Mouse (Mus musculus) neural tube, embryonic 15.5 days (tissue): ENCODE measurements at regions not wholly inside any gene's neighbourhood (a gene's known extent, or its start where the extent isn't known, plus 50 kb on each side); places are given as distances from the start of the nearest gene placed in this dataset.

Experiments
- ATAC-seq: fragments of 200-750 bp; cut with Nextera tagmentation; 2 replicates; pipeline ENCODE4 v1.8.0; 2017; ENCODE audit warnings: mild to moderate bottlenecking, moderate TSS enrichment, moderate library complexity; ENCODE audit not compliant: low FRiP score
- H3K27ac ChIP-seq: fragments of 300-500 bp; sonication (generic); replicated peaks from 2 replicates; pipeline ENCODE4 v1.5.1; 2015; ENCODE audit warnings: mild to moderate bottlenecking, inconsistent platforms
- H3K27me3 ChIP-seq: fragments of 300-500 bp; sonication (generic); replicated peaks from 2 replicates; pipeline ENCODE4 v1.6.1; 2015; ENCODE audit warnings: inconsistent platforms
- H3K36me3 ChIP-seq: fragments of 300-500 bp; sonication (generic); 2 replicates; pipeline ENCODE4 v1.6.1; 2015; ENCODE audit warnings: inconsistent platforms
- H3K4me1 ChIP-seq: fragments of 300-500 bp; sonication (generic); 2 replicates; pipeline ENCODE4 v1.6.1; 2015; ENCODE audit warnings: inconsistent platforms
- H3K4me2 ChIP-seq: fragments of 300-500 bp; sonication (generic); 2 replicates; pipeline ENCODE4 v1.6.1; 2015; ENCODE audit warnings: inconsistent platforms, mild to moderate bottlenecking, moderate library complexity
- H3K4me3 ChIP-seq: fragments of 300-500 bp; sonication (generic); replicated peaks from 2 replicates; pipeline ENCODE4 v1.5.1; 2015; ENCODE audit warnings: mild to moderate bottlenecking, inconsistent platforms
- H3K9ac ChIP-seq: fragments of 300-500 bp; sonication (generic); replicated peaks from 2 replicates; pipeline ENCODE4 v1.6.1; 2015; ENCODE audit warnings: mild to moderate bottlenecking, inconsistent platforms
- H3K9me3 ChIP-seq: fragments of 300-500 bp; sonication (generic); replicated peaks from 2 replicates; pipeline ENCODE4 v1.6.1; 2016; ENCODE audit warnings: inconsistent platforms
- WGBS: fragments of 180-500 bp; shearing (Covaris S2); methylation state at CpG from one replicate; pipeline ENCODE4 v1.1.7; 2015; ENCODE audit warnings: mixed read lengths; 5-methylcytosine and 5-hydroxymethylcytosine counted together

DNA sequence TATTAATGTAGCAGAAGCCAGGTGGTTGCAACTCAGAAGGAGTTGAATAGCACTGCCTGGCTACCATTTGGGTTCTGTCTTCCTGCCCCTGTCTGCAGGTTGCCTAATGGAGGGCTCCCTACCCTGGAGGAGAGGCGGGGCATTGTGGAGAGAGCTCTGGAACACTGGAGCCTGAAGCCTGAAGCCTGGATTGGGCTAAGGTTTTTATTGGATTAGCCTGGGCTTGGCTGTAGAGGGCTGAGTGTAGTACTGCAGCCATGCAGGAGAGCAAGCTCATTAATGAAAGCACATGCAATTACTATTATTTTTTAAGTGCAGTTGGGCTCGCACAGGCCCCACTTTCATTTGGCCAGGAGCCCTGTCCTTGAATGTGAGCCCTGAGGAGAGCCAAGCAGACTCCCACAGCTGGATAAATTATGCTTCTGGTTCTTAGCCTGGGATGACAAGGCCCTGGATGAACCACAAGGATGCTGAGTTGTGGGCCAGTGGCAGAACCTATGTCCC lies 145.1 kb downstream of the Abhd5 start:
- WGBS, result 76% methylated on average over 2 of the region's 2 CpGs
- Histone ChIP-seq H3K4me2 (no peak overlapping the region), H3K27ac (no peak overlapping the region), H3K27me3 (no peaks in the 10 kb centered on the region), H3K36me3 (no peaks in the 10 kb centered on the region), H3K9me3 (no peaks in the 10 kb centered on the region), H3K9ac (no peak overlapping the region), H3K4me1 (0 out of 2 replicates have a peak, but pooled peaks cover under 1% of the 10 kb centered on the region), H3K4me3 (no peak overlapping the region)
- ATAC-seq, result no peak

DNA sequence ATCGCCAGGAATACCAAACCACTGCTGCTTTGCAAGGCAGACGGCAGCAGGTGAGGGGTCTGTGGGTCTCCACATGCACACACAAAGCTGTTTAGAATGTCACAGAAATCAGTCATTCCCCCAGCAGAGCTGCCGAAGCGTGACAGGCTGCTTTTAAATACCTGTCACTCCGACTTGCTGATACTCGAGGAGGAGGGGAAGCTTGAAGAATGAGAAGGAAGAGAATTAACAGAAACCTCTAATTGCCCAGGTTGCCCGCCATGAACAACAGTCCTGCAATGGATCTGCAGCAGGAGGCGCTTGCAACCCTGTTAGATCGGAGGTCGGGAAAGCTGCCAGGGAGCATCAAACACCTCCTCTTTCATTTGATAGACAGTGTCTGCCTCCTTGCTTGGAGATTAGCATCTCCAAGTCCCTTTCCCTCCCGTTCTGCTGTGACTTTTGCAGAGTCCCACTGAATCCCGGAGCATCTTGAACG lies 150.5 kb downstream of the Abhd5 start:
- Histone ChIP-seq H3K27ac (no peak overlapping the region), H3K4me3 (no peak overlapping the region), H3K9ac (no peak overlapping the region), H3K9me3 (no peaks in the 10 kb centered on the region), H3K4me1 (peaks cover 7% of the 10 kb centered on the region; the same call in 1 of the 2 replicates), H3K36me3 (no peaks in the 10 kb centered on the region), H3K27me3 (no peaks in the 10 kb centered on the region), H3K4me2 (no peak overlapping the region)
- ATAC-seq, result no peak
- WGBS, result 51% methylated on average over 13 of the region's 13 CpGs

DNA sequence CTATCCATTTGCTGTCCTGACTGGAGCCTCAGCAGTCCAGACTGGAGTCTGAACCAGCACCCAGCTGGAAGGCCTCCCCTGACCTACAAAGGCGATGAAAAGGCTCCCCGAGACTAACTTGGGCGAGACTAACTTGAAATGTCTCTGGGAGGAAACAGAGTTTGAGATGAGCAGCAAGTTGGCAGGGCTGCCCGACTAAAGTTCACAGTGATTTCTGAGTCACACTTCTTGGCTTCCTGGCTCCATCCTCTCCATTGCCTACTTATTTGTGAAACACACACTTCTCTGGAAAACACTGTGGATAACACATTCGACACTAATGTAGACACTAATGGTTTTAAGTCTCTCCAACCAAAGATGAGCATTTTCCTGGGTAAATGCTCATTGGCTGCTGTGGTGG lies 170.2 kb downstream of the Abhd5 start:
- Histone ChIP-seq H3K27ac (no peak overlapping the region), H3K27me3 (no peaks in the 10 kb centered on the region), H3K4me2 (no peak overlapping the region), H3K4me1 (peaks cover 3% of the 10 kb centered on the region; the same call in 1 of the 2 replicates), H3K36me3 (no peaks in the 10 kb centered on the region), H3K9me3 (no peaks in the 10 kb centered on the region), H3K4me3 (no peak overlapping the region), H3K9ac (no peak overlapping the region)
- WGBS, result 78% methylated on average over 5 of the region's 5 CpGs
- ATAC-seq, result no peak

DNA sequence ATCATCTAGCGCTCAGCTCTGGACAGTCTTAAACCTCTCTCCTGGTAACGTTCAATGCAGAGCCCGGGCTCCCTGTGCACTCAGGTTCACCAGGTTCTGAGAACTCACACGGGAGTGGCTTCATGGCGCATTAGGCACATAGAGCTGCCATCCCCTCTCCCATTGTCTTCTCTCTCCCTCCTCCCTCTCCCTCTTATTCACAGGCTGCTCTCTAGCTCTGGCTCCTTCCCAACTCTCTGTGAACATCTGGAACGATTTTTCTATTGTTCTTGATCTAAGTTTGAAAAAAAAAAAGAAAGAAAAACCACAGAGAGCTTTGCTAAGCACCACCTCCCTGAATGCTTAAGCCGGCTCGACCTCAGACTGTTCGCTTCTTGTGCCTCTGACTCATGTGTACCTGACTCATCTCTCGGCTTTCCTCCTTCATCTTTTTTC lies 174.2 kb downstream of the Abhd5 start:
- no peak for ATAC-seq
- H3K27me3 ChIP-seq, result no peaks in the 10 kb centered on the region
- no peaks in the 10 kb centered on the region for H3K36me3 ChIP-seq

DNA sequence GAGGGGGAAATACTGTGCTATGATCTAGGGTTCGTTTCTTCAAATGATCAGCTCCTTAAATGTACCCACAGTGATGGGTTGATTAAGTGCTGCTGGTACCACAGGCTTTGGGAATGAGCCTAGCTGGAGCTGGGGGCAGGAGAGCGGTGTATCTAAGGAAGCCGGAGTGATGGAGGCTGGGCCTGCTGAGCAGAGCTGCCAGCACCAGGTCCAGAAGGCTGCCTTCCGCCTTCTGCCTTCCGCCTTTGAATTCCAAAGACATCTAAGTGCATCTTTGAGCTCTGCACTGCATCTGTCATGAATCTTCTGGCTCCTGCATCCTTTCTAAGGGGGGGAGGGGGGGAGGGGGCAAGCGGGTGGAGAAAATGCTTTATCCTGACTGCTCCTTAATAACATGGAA lies 176.9 kb downstream of the Abhd5 start:
- Histone ChIP-seq H3K4me3 (no peak overlapping the region), H3K27ac (no peak overlapping the region), H3K4me2 (no peak overlapping the region), H3K36me3 (no peaks in the 10 kb centered on the region), H3K27me3 (peaks cover 4% of the 10 kb centered on the region; the same call in 1 of the 2 replicates), H3K4me1 (peaks cover 3% of the 10 kb centered on the region; the same call in 1 of the 2 replicates), H3K9ac (no peak overlapping the region), H3K9me3 (no peaks in the 10 kb centered on the region)
- WGBS, result 72% methylated on average over 6 of the region's 6 CpGs
- no peak for ATAC-seq

More for the DNA sequence above, 174.2 kb downstream of the Abhd5 start:
- Histone ChIP-seq H3K4me3 (no peak overlapping the region), H3K4me2 (no peak overlapping the region), H3K9ac (no peak overlapping the region), H3K9me3 (no peaks in the 10 kb centered on the region), H3K27ac (no peak overlapping the region), H3K4me1 (peaks cover 3% of the 10 kb centered on the region; the same call in 1 of the 2 replicates)
- WGBS, result 21% methylated on average over 10 of the region's 10 CpGs

DNA sequence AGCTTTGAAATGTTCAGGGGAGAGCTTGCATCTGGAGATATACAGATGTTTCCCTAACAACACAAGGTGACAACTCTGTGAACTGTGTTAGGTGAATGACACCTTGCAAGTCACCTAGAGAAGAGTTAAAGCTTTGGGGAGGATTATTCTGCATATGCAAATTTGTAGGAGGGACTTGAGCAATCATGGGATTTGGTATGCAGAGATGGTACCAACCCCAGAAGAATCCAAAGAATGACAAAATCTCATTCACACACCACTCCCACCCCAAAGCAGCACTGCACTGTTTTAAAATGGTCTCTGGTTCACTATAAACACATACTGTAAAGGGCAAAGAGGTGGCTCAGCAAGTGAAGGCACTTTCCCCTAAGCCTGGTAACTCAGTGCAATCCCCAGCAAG lies 178.3 kb downstream of the Abhd5 start:
- Histone ChIP-seq H3K4me3 (no peak overlapping the region), H3K27me3 (peaks cover 4% of the 10 kb centered on the region; the same call in 1 of the 2 replicates), H3K36me3 (no peaks in the 10 kb centered on the region), H3K27ac (no peak overlapping the region), H3K4me2 (no peak overlapping the region), H3K9me3 (no peaks in the 10 kb centered on the region), H3K4me1 (peaks cover 11% of the 10 kb centered on the region), H3K9ac (no peak overlapping the region)
- no peak for ATAC-seq

DNA sequence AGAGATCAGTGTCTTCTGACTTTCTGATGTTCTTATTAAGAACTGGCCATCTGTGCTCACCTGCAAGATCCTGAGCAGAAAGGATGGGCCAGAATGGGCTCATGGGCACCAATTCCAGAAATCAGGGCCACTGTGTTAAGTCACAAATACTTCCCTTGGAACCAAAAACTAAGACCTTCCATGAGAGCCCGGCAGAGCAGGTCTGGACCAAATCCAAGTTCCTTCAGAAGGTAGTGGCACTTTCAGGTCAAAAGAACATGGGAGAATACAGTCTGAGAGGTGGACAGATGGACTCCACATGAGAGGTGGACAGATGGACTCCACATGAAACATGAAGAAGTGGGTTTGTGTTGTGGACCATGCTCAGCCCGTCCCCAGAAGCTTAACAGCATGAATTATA lies 180.4 kb downstream of the Abhd5 start:
- no peak for ATAC-seq
- no peak overlapping the region for H3K4me2 ChIP-seq
- no peaks in the 10 kb centered on the region for H3K36me3 ChIP-seq
- 91% methylated on average over 2 of the region's 2 CpGs for WGBS
- no peak overlapping the region for H3K27ac ChIP-seq
- peaks cover 11% of the 10 kb centered on the region for H3K4me1 ChIP-seq
- H3K9me3 ChIP-seq, result no peaks in the 10 kb centered on the region
- H3K9ac ChIP-seq, result no peak overlapping the region
- H3K27me3 ChIP-seq, result peaks cover 4% of the 10 kb centered on the region; the same call in 1 of the 2 replicates
- no peak overlapping the region for H3K4me3 ChIP-seq

DNA sequence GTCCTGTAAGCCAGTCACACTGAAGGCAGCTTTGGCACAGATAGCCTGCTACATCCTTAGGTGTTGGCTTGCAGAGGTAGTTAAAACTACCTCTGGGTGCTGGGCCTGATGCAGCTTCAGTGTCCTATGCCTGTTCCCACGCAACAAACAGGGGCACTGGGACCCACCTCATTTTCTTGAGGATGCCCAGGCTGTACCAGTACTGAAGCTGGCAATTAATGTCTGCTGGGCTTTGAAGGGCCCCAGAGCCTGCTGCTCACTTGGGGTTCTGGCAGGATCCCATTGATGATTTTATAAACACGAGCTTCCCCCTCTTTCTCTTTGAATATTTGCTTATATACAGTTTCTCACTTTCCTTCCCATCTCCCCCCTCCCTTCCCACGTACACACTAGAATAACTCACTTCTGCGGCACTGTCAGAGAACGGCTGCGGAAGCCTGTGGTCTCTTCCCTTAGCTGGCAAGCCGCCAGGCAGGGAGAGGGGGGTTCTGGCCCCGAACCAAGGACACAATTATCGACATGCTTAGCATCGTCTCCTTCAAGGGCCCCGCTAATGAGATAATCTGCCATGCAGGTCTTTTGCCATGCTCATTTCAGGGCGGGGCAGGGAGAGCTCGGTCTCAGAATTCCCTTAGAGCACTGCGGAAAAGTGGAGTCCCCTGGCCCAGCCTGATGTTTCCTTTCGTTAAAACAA lies 182.9 kb downstream of the Abhd5 start:
- Histone ChIP-seq H3K27me3 (peaks cover 4% of the 10 kb centered on the region; the same call in 1 of the 2 replicates), H3K36me3 (no peaks in the 10 kb centered on the region), H3K4me1 (peaks cover 11% of the 10 kb centered on the region), H3K4me2 (peak overlapping the region; percentile 26; the same call in 1 of the 2 replicates), H3K4me3 (no peak overlapping the region), H3K9me3 (no peaks in the 10 kb centered on the region), H3K27ac (no peak overlapping the region), H3K9ac (no peak overlapping the region; the same call in 1 of the 2 replicates)
- ATAC-seq, result peak; percentile 41; the same call in 1 of the 2 replicates
- 29% methylated on average over 15 of the region's 15 CpGs for WGBS

DNA sequence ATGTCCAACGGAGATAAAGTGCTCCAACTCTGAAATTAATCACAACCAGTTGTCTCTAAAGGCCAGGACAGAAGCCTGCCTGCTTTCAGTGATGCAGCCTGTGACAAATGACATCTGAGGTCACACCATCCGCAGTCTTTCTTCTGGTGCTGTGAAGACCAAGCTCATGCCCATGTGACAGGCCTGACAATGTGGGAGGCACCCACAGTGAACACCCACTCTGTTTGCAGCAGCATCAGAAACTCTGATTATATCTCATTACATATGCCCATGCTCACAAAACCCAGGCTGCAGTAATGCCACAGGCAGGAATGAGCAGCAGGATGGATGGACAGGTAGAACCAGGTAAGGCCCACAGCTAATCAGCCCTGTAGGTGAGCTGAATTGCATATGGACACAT lies 183.6 kb downstream of the Abhd5 start:
- H3K27ac ChIP-seq, result no peak overlapping the region

DNA sequence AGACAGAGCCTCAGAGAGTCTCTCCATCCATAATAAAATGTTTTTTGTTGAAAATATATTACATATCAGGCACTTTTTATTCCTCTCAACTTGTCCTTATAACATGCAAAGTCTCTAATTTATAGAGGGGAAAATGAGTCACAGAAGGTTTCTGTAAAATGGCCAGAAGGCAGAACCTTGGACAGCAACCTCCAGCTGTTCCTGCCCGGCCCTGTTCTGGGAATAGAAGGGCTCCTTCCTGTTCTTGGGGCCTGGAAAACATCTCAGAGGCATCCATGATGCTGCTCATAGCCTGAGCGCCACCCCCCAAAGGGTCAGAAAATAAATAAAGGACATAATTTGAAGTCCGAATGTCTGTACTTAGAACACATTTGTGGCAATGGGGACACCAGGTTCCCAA lies 188.7 kb downstream of the Abhd5 start:
- ATAC-seq, result no peak
- Histone ChIP-seq H3K9ac (no peak overlapping the region), H3K27ac (no peak overlapping the region), H3K4me3 (no peak overlapping the region), H3K27me3 (no peaks in the 10 kb centered on the region), H3K36me3 (no peaks in the 10 kb centered on the region), H3K4me2 (no peak overlapping the region), H3K4me1 (no peaks in the 10 kb centered on the region), H3K9me3 (no peaks in the 10 kb centered on the region)
- 55% methylated on average over 3 of the region's 3 CpGs for WGBS

More for the DNA sequence above, 183.6 kb downstream of the Abhd5 start:
- WGBS, result 54% methylated on average over 2 of the region's 2 CpGs
- Histone ChIP-seq H3K4me3 (no peak overlapping the region), H3K9me3 (no peaks in the 10 kb centered on the region), H3K9ac (no peak overlapping the region), H3K4me2 (no peak overlapping the region), H3K27me3 (peaks cover 4% of the 10 kb centered on the region; the same call in 1 of the 2 replicates), H3K36me3 (no peaks in the 10 kb centered on the region), H3K4me1 (peaks cover 11% of the 10 kb centered on the region)
- 0 out of 2 replicates have a peak, but pooled peaks have one; percentile 28 for ATAC-seq

DNA sequence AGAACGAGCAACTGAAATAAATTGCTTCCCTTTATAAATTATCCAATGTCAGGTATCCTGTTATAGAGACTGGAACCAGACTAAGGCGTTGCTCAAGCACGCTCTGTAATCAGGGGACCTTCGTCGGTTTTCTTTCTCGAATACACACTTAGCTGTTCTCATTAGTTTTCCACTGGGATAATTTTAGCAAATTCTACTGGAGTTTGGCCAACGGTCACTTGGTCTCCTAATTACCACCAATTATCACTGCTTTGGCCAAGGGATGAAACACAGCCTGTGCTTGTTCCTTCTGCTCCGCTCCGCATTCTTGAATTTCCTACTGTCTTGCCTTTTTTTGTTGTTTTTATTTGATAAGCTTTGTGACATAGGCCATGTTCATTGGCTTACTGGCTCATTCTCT lies 191.1 kb upstream of the Topaz1 start:
- H3K27ac ChIP-seq, result no peak overlapping the region
- no peak overlapping the region for H3K4me2 ChIP-seq
- H3K36me3 ChIP-seq, result no peaks in the 10 kb centered on the region
- 84% methylated on average over 9 of the region's 9 CpGs for WGBS
- no peak overlapping the region for H3K4me3 ChIP-seq
- H3K9me3 ChIP-seq, result no peaks in the 10 kb centered on the region
- no peaks in the 10 kb centered on the region for H3K27me3 ChIP-seq
- no peak overlapping the region for H3K9ac ChIP-seq
- no peaks in the 10 kb centered on the region for H3K4me1 ChIP-seq
- ATAC-seq, result no peak

DNA sequence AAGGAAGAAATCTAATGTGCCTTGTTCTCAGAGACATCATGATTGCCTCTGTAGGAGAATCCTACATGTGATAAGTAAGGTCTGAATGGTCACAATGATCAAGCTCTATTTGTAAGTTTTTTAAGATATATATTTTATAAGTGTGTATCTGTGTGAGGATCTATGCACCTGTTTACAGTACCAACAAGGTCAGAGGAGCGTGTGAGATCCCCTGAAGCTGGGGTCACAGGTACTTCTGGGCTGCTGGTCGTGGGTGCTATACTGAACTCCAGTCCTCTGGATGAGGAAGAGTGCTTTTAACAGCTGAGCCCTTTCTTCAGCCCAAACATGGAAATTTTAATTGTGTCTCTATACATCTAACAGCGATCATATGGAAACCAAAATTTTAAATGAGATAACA lies 181.1 kb upstream of the Topaz1 start:
- no peaks in the 10 kb centered on the region for H3K9me3 ChIP-seq
- H3K27ac ChIP-seq, result no peak overlapping the region
- H3K27me3 ChIP-seq, result peaks cover 44% of the 10 kb centered on the region
- 93% methylated on average over 3 of the region's 3 CpGs for WGBS
- no peak overlapping the region for H3K9ac ChIP-seq
- no peak for ATAC-seq
- peaks cover 30% of the 10 kb centered on the region for H3K4me1 ChIP-seq
- no peak overlapping the region for H3K4me2 ChIP-seq
- H3K36me3 ChIP-seq, result no peaks in the 10 kb centered on the region
- H3K4me3 ChIP-seq, result no peak overlapping the region
